11 mouse cellular contexts compared by ENCODE assay signal in genomic region chr9:116880503-116880902, GRCm38 (mm10).
DNase-seq lines count a peak whose midpoint lies in the region; ATAC-seq lines count a peak whose summit lies in the region.
"Had no signal": no experiment of that assay in that cellular context is flagged by ENCODE, and none has a peak within 500 bp of the region (broad histone marks: within the 10 kb centered on the region; RNA-seq: fewer than 3 reads in every experiment).

No protein-coding gene starts in this region.

- peak; percentile 91 for DNase-seq in lung, postnatal 10 days
- no peak for DNase-seq in forebrain, embryonic 14.5 days (ENCODE audit: low spot score)
- no peak for DNase-seq in adipocyte (ENCODE audit: low spot score)
- no peak for DNase-seq in adrenal gland, postnatal 4 days (ENCODE audit: low spot score in 2 of 2)
- DNase-seq: cerebellum, adult 18-20 months had no signal

- no peak overlapping the region for H3K4me2 ChIP-seq in kidney, embryonic 15.5 days
- H3K4me2 ChIP-seq in kidney, embryonic 16.5 days (replicated peaks; ENCODE audit: low read depth, low read length), result no peak overlapping the region
- no peak overlapping the region for H3K4me2 ChIP-seq in heart, embryonic 11.5 days
- no peak overlapping the region for H3K4me2 ChIP-seq in intestine, embryonic 15.5 days (replicated peaks)
- no peak overlapping the region for H3K4me2 ChIP-seq in forebrain, embryonic 14.5 days (ENCODE audit: low read length)

- WGBS in kidney, embryonic 15.5 days, result 77% methylated on average over 4 of the region's 4 CpGs
- WGBS in kidney, embryonic 16.5 days, result 76% methylated on average over 4 of the region's 4 CpGs
- WGBS in heart, embryonic 11.5 days (ENCODE audit: insufficient replicate concordance), result 53% methylated on average over 4 of the region's 4 CpGs
- WGBS in intestine, embryonic 15.5 days, result 75% methylated on average over 4 of the region's 4 CpGs
- WGBS in forebrain, embryonic 14.5 days, result 79% methylated on average over 4 of the region's 4 CpGs

- no peak for ATAC-seq in kidney, embryonic 15.5 days (replicated peaks; ENCODE audit: low FRiP score)
- no peak for ATAC-seq in kidney, embryonic 16.5 days (ENCODE audit: low FRiP score, low TSS enrichment)
- no peak for ATAC-seq in heart, embryonic 11.5 days (replicated peaks; ENCODE audit: insufficient number of reproducible peaks, low FRiP score, low TSS enrichment)
- peak; percentile 81 for ATAC-seq in intestine, embryonic 15.5 days
- ATAC-seq in forebrain, embryonic 14.5 days, result no peak
- ATAC-seq: inflammation-experienced regulatory T-cells, adult 6 months; midbrain, embryonic 16.5 days had no signal

- peaks cover 10% of the 10 kb centered on the region for H3K4me1 ChIP-seq in kidney, embryonic 15.5 days
- peaks cover 7% of the 10 kb centered on the region for H3K4me1 ChIP-seq in kidney, embryonic 16.5 days (ENCODE audit: insufficient read depth, low read length)
- peaks cover 7% of the 10 kb centered on the region for H3K4me1 ChIP-seq in heart, embryonic 11.5 days (ENCODE audit: control insufficient read depth, insufficient read depth, low read length)
- H3K4me1 ChIP-seq in intestine, embryonic 15.5 days (replicated peaks), result 0 out of 2 replicates have a peak, but pooled peaks cover 3% of the 10 kb centered on the region
- H3K4me1 ChIP-seq in forebrain, embryonic 14.5 days (ENCODE audit: control insufficient read depth, insufficient read depth, low read length), result no peaks in the 10 kb centered on the region

- peaks cover 18% of the 10 kb centered on the region; the same call in 1 of the 2 replicates for H3K36me3 ChIP-seq in kidney, embryonic 15.5 days
- H3K36me3 ChIP-seq in kidney, embryonic 16.5 days (ENCODE audit: insufficient read depth, low read length), result peaks cover 13% of the 10 kb centered on the region; the same call in 1 of the 2 replicates
- no peaks in the 10 kb centered on the region for H3K36me3 ChIP-seq in heart, embryonic 11.5 days (ENCODE audit: control insufficient read depth, insufficient read depth, low read length)
- no peaks in the 10 kb centered on the region for H3K36me3 ChIP-seq in intestine, embryonic 15.5 days
- no peaks in the 10 kb centered on the region for H3K36me3 ChIP-seq in forebrain, embryonic 14.5 days (ENCODE audit: control insufficient read depth, insufficient read depth, low read length)

- peak overlapping the region; percentile 37; the same call in 1 of the 2 replicates for H3K27ac ChIP-seq in kidney, embryonic 15.5 days
- no peak overlapping the region for H3K27ac ChIP-seq in kidney, embryonic 16.5 days (ENCODE audit: low read length)
- H3K27ac ChIP-seq in heart, embryonic 11.5 days (ENCODE audit: low read depth, low read length), result peak overlapping the region; percentile 13
- H3K27ac ChIP-seq in intestine, embryonic 15.5 days, result 0 out of 2 replicates have a peak overlapping the region, but pooled peaks have one; percentile 38
- H3K27ac ChIP-seq in forebrain, embryonic 14.5 days (ENCODE audit: low read depth, low read length), result no peak overlapping the region

- no peak overlapping the region for H3K4me3 ChIP-seq in kidney, embryonic 15.5 days (replicated peaks)
- no peak overlapping the region for H3K4me3 ChIP-seq in kidney, embryonic 16.5 days (ENCODE audit: low read length)
- H3K4me3 ChIP-seq in heart, embryonic 11.5 days (ENCODE audit: low read depth, low read length), result no peak overlapping the region
- H3K4me3 ChIP-seq in intestine, embryonic 15.5 days (replicated peaks), result no peak overlapping the region
- no peak overlapping the region for H3K4me3 ChIP-seq in forebrain, embryonic 14.5 days (ENCODE audit: low read depth, low read length)

- no peak overlapping the region for H3K9ac ChIP-seq in kidney, embryonic 15.5 days
- no peak overlapping the region for H3K9ac ChIP-seq in kidney, embryonic 16.5 days (replicated peaks; ENCODE audit: low read length)
- H3K9ac ChIP-seq in heart, embryonic 11.5 days (ENCODE audit: low read depth, low read length), result no peak overlapping the region
- no peak overlapping the region for H3K9ac ChIP-seq in intestine, embryonic 15.5 days
- H3K9ac ChIP-seq in forebrain, embryonic 14.5 days (ENCODE audit: low read length), result no peak overlapping the region

- H3K9me3 ChIP-seq in kidney, embryonic 15.5 days (replicated peaks), result peaks cover 14% of the 10 kb centered on the region
- H3K9me3 ChIP-seq in kidney, embryonic 16.5 days (ENCODE audit: low read length), result peaks cover 25% of the 10 kb centered on the region
- peaks cover 5% of the 10 kb centered on the region for H3K9me3 ChIP-seq in heart, embryonic 11.5 days (replicated peaks; ENCODE audit: control insufficient read depth, low read length)
- H3K9me3 ChIP-seq in intestine, embryonic 15.5 days, result no peaks in the 10 kb centered on the region
- H3K9me3 ChIP-seq in forebrain, embryonic 14.5 days (replicated peaks; ENCODE audit: control insufficient read depth, low read length), result no peaks in the 10 kb centered on the region

- H3K27me3 ChIP-seq in kidney, embryonic 15.5 days, result no peaks in the 10 kb centered on the region
- no peaks in the 10 kb centered on the region for H3K27me3 ChIP-seq in kidney, embryonic 16.5 days (ENCODE audit: insufficient read depth, low read length)
- H3K27me3 ChIP-seq in heart, embryonic 11.5 days (ENCODE audit: control insufficient read depth, insufficient read depth, low read length), result no peaks in the 10 kb centered on the region
- H3K27me3 ChIP-seq in intestine, embryonic 15.5 days (replicated peaks), result no peaks in the 10 kb centered on the region
- H3K27me3 ChIP-seq in forebrain, embryonic 14.5 days (replicated peaks; ENCODE audit: control insufficient read depth, insufficient read depth, low read length), result no peaks in the 10 kb centered on the region

Comparison
In these comparisons a context has a peak if more than half of its experiments do, and no peak if none do; other contexts are left out.
1. H3K27ac ChIP-seq: peak in kidney, embryonic 15.5 days (single experiment), heart, embryonic 11.5 days (single experiment) and intestine, embryonic 15.5 days (single experiment); none in kidney, embryonic 16.5 days (single experiment) and forebrain, embryonic 14.5 days (single experiment).